Mouse (Mus musculus): ENCODE measurements at regions not wholly inside any gene's neighbourhood (a gene's known extent, or its start where the extent isn't known, plus 50 kb on each side); places are given as distances from the start of the nearest gene placed in this dataset.

- no peak for TF ChIP-seq CTCF (IDR thresholded peaks at IDR 0.05; ENCODE audit: extremely low read depth, insufficient read depth, insufficient read length, insufficient replicate concordance)
- TF ChIP-seq POLR2A (IDR thresholded peaks at IDR 0.05; ENCODE audit: low read depth, low read length), result no peak
Measured at GRCm38 (mm10) chr10:111072554-111072909, 62.6 kb upstream of the Zdhhc17 start.
